Mouse (Mus musculus) testis, adult 10 weeks (tissue): ENCODE measurements around the gene Col28a1. TPM values are rescaled to one million over a fixed set of nuclear protein-coding genes. Genes with fewer than 3 reads are reported as not detected.

Experiments used
- polyA plus RNA-seq: library from polyadenylated mRNA; stranded (reverse); fragments of 350-450 nt; fragmentation: Illumina TruSeq; extraction: RNeasy Lipid Tissue Mini Kit (QIAGEN cat#74804); gene quantifications from one replicate; pipeline ENCODE4 v1.2.3, GENCODE M21; 2014; ENCODE audit warnings: low read depth, low replicate concordance

The Col28a1 gene
- polyA plus RNA-seq = 2.7 TPM

DNA sequence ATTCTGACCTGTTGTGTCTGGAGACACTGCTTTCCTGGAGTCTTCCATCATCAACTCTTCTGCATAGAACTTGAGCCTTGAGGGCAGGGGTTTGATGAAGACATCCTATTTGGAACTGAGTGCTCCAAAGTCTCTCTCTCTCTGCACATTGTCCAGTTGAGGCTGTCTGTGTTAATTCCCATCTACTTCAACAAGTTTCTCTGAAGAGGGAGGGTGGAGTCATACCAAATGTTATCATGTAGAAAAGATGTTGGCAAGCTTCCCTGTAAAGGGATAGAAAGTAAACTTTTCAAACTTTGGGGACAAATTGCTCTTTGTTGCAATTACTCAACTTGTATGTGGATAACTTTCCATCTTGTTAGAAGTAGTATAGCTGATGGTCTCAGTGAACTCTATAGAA lies at the start of gene Col28a1:
Gene Col28a1 (minus strand): TSS at position 101 of the 400 bp plus-strand sequence.

DNA sequence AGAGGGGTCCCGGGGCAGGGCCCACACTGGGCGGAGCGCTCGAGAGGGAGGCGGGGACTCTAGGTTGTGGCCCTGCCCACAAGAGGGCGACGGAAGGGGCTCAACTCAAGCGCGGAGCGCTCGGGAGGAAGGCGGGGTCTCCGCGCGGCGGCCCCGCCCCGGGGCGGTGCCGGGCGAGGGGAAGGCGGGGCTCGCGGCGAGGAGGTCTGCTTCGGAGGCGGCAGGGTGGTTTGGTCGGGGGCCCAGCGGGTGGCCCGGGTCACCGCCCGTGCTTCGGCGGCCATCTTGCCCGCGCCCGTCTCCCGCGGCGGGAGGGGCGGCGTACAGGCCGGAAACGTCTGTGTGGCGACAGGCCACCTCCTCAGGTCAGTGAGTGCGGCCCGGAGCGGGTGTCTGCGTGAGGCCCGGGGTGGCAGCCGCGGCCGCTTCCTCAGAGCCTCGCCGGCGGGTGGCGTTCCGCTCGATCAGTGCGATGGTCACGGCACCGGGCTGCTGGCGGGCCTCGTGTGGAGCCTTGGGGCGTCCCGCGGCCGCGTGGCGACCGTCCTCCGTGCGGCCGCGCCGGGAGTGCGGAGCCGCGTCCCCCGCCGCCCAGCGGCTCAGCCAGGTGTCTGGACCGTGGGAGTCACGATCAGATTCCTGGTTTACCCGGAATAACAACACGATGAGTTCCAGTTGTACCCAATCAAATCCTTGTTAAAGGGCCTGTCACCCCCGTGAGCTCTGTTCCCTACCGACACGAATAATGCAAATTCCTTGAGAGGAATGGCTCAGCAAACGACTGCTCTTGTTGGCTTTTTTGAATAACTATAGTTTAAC lies 16.8 kb upstream of the Col28a1 start, which contains the start of gene Mios:
Gene Mios (plus strand): TSS at position 176 of the 819 bp plus-strand sequence.

Other genes starting within 250 kb of the Col28a1 start
- 71.5 TPM for gene Mios, start 16.6 kb upstream of the Col28a1 start, polyA plus RNA-seq
- gene Rpa3, start 66.6 kb upstream of the Col28a1 start, polyA plus RNA-seq = 29.0 TPM
- 11.9 TPM for gene Umad1, start 66.7 kb upstream of the Col28a1 start, polyA plus RNA-seq
- 41.1 TPM for gene Gm45062, start 66.8 kb upstream of the Col28a1 start, polyA plus RNA-seq